Mouse (Mus musculus) cerebellum, postnatal 25 days (tissue): ENCODE measurements around the gene Smyd1.
A peak's percentile ranks its signal among the peaks of the same experiment; 100 is the strongest.

Experiments
- DNase-seq, 2 experiments: peaks; one replicate each; pipeline ENCODE4 v3.0.0; 2021; ENCODE audit warnings: mixed read lengths in 2 of 2

Gene Smyd1

GRCm38 (mm10) chr6:71199612-71200011 lies 122.4 kb downstream of the Smyd1 start, which contains the start of gene Fabp1:
Gene Fabp1 (plus strand): TSS chr6:71199827.
- no peak for DNase-seq

GRCm38 (mm10) chr6:71197636-71198535 lies 124.1 kb downstream of the Smyd1 start:
- no peak for DNase-seq

- DNase-seq, result no peak
Measured at GRCm38 (mm10) chr6:71196107-71196506, 125.9 kb downstream of the Smyd1 start.

- DNase-seq, result no peak
Measured at GRCm38 (mm10) chr6:71193151-71193740, 128.8 kb downstream of the Smyd1 start.

- DNase-seq, result no peak
Measured at GRCm38 (mm10) chr6:71190501-71190900, 131.5 kb downstream of the Smyd1 start.

- DNase-seq, result no peak
Measured at GRCm38 (mm10) chr6:71189578-71189977, 132.5 kb downstream of the Smyd1 start.

- DNase-seq, result no peak
Measured at GRCm38 (mm10) chr6:71184941-71185604, 137.0 kb downstream of the Smyd1 start.

- no peak for DNase-seq
Measured at GRCm38 (mm10) chr6:71180596-71180995, 141.4 kb downstream of the Smyd1 start.

- DNase-seq, result no peak
Measured at GRCm38 (mm10) chr6:71172812-71173580, 149.0 kb downstream of the Smyd1 start.

- DNase-seq, result peak in 1 of 2 experiments; percentile 62
Measured at GRCm38 (mm10) chr6:71166551-71167169, 155.4 kb downstream of the Smyd1 start.

GRCm38 (mm10) chr6:71164394-71164793 lies 157.6 kb downstream of the Smyd1 start:
- no peak for DNase-seq
